In genomic region chr12:65035839-65036189, GRCm38 (mm10) we compare ENCODE assay signal across 8 mouse cellular contexts. TPM values are rescaled to one million over a fixed set of nuclear protein-coding genes. Genes with fewer than 3 reads are reported as not detected.
DNase-seq lines count a peak whose midpoint lies in the region; ATAC-seq and TF ChIP-seq lines count a peak whose summit lies in the region.

No protein-coding gene starts in this region.

- peak overlapping the region; percentile 55 for H3K4me2 ChIP-seq in neural tube, embryonic 14.5 days (ENCODE audit: low read depth, low read length)

- intact Hi-C loops in left cerebral cortex, postnatal 4 days (cut with DNase I): no loop called here

- DNase-seq in liver, adult 2 months (ENCODE audit: extremely low read depth, low read depth, low spot score): no peak
- no peak for DNase-seq in liver
- no peak for DNase-seq in limb, embryonic 10.5 days (ENCODE audit: low spot score)
- no peak for DNase-seq in left cerebral cortex, postnatal 4 days
- DNase-seq in cerebellum, adult 11-12 months: no peak
- DNase-seq in embryo, embryonic 9.5 days (ENCODE audit: extremely low spot score): no peak

- H3K4me3 ChIP-seq in liver, adult 2 months (ENCODE audit: insufficient read depth, low read depth, low read length): peak overlapping the region; percentile 99
- H3K4me3 ChIP-seq in embryonic fibroblast, embryonic 13.5 days (ENCODE audit: insufficient read depth, low read length): no peak overlapping the region
- peak overlapping the region; percentile 92 for H3K4me3 ChIP-seq in limb, embryonic 10.5 days
- H3K4me3 ChIP-seq in neural tube, embryonic 14.5 days (ENCODE audit: low read depth, low read length): peak overlapping the region; percentile 98

- H3K36me3 ChIP-seq in liver, adult 2 months (ENCODE audit: control insufficient read depth, insufficient read depth, low read length): no peaks in the 10 kb centered on the region
- peaks cover 16% of the 10 kb centered on the region for H3K36me3 ChIP-seq in limb, embryonic 10.5 days
- H3K36me3 ChIP-seq in neural tube, embryonic 14.5 days (ENCODE audit: control insufficient read depth, insufficient read depth, low read length): no peaks in the 10 kb centered on the region

- no peak for ATAC-seq in neural tube, embryonic 14.5 days (ENCODE audit: low read depth)

- no peak overlapping the region for H3K9ac ChIP-seq in liver, adult 2 months (ENCODE audit: low read depth, low read length)
- peak overlapping the region; percentile 91; the same call in 1 of the 2 replicates for H3K9ac ChIP-seq in neural tube, embryonic 14.5 days (replicated peaks; ENCODE audit: low read depth, low read length)

- 48% methylated on average over 8 of the region's 8 CpGs for WGBS in liver, adult 2 months
- WGBS in limb, embryonic 10.5 days: 53% methylated on average over 8 of the region's 8 CpGs
- WGBS in neural tube, embryonic 14.5 days: 47% methylated on average over 8 of the region's 8 CpGs

- peaks cover 16% of the 10 kb centered on the region; the same call in 1 of the 2 replicates for H3K79me2 ChIP-seq in liver, adult 2 months (ENCODE audit: control insufficient read depth, insufficient read depth, low read length)

- no peak for TF ChIP-seq POLR2A in liver, adult 2 months (IDR thresholded peaks at IDR 0.05; ENCODE audit: extremely low read depth, insufficient read depth, low read length)
- TF ChIP-seq POLR2A in embryonic fibroblast, embryonic 13.5 days (IDR thresholded peaks at IDR 0.05; ENCODE audit: low read depth, low read length): no peak

- no peaks in the 10 kb centered on the region for H3K27me3 ChIP-seq in liver, adult 2 months (ENCODE audit: control insufficient read depth, insufficient read depth, low read length)
- H3K27me3 ChIP-seq in limb, embryonic 10.5 days (ENCODE audit: low read depth, poor library complexity, severe bottlenecking): no peaks in the 10 kb centered on the region
- no peaks in the 10 kb centered on the region for H3K27me3 ChIP-seq in neural tube, embryonic 14.5 days (ENCODE audit: control insufficient read depth, insufficient read depth, low read length)

- TF ChIP-seq CTCF in liver, adult 2 months (IDR thresholded peaks at IDR 0.05; ENCODE audit: low read depth, low read length): no peak
- TF ChIP-seq CTCF in embryonic fibroblast, embryonic 13.5 days (IDR thresholded peaks at IDR 0.05; ENCODE audit: borderline replicate concordance, insufficient read depth, low read length): no peak

- H3K27ac ChIP-seq in liver, adult 2 months (replicated peaks; ENCODE audit: insufficient read depth, low read depth, low read length): no peak overlapping the region
- H3K27ac ChIP-seq in embryonic fibroblast, embryonic 13.5 days (ENCODE audit: insufficient read depth, low read length): peak overlapping the region; percentile 59; the same call in 1 of the 2 replicates
- H3K27ac ChIP-seq in limb, embryonic 10.5 days: peak overlapping the region; percentile 97
- H3K27ac ChIP-seq in neural tube, embryonic 14.5 days (ENCODE audit: low read depth, low read length): no peak overlapping the region

- no peaks in the 10 kb centered on the region for H3K9me3 ChIP-seq in limb, embryonic 10.5 days (replicated peaks)
- no peaks in the 10 kb centered on the region for H3K9me3 ChIP-seq in neural tube, embryonic 14.5 days (ENCODE audit: control insufficient read depth, low read length)

- peaks cover 11% of the 10 kb centered on the region for H3K4me1 ChIP-seq in liver, adult 2 months (ENCODE audit: control insufficient read depth, insufficient read depth, low read length)
- H3K4me1 ChIP-seq in embryonic fibroblast, embryonic 13.5 days (ENCODE audit: control insufficient read depth, insufficient read depth, low read length): peaks cover 6% of the 10 kb centered on the region
- H3K4me1 ChIP-seq in limb, embryonic 10.5 days: peaks cover 11% of the 10 kb centered on the region; the same call in 1 of the 2 replicates
- H3K4me1 ChIP-seq in neural tube, embryonic 14.5 days (ENCODE audit: control insufficient read depth, insufficient read depth, low read length): peaks cover 21% of the 10 kb centered on the region

RNA-seq across cellular contexts. Expression of gene Prpf39, which starts 0.3 kb away (rescaled TPM):
- total RNA-seq in liver, adult 2 months (2014; rRNA removed): 26.5 and 26.7 TPM in 2 replicates
- 2.5 and 3.8 TPM in 2 replicates for polyA plus RNA-seq in liver, adult 2 months (2012; rRNA removed)
- 55.9 and 61.0 TPM in 2 replicates for polyA plus RNA-seq in embryonic fibroblast, embryonic 13.5 days (2011; ENCODE audit: insufficient read length, low read depth, missing spikeins)
- 55.4 and 69.3 TPM in 2 replicates for polyA plus RNA-seq in limb, embryonic 10.5 days (2016; fragmentation: Nextera tagmentation; extraction: Ambion mirVana)
- 61.3 and 64.4 TPM in 2 replicates for polyA plus RNA-seq in neural tube, embryonic 14.5 days (2014; fragmentation: Nextera tagmentation; extraction: Ambion mirVana)
- 10 to 100 TPM; 60.2 to 62.9 TPM for total RNA-seq in left cerebral cortex, postnatal 4 days (2021)

RNA-seq across cellular contexts. Expression of gene Fkbp3, which starts 38.0 kb away (rescaled TPM):
- 30.6 and 41.1 TPM in 2 replicates for total RNA-seq in liver, adult 2 months (2014; rRNA removed)
- polyA plus RNA-seq in liver, adult 2 months (2012; rRNA removed): 20.6 and 25.2 TPM in 2 replicates
- 181 and 187 TPM in 2 replicates for polyA plus RNA-seq in embryonic fibroblast, embryonic 13.5 days (2011; ENCODE audit: insufficient read length, low read depth, missing spikeins)
- 645 and 699 TPM in 2 replicates for polyA plus RNA-seq in limb, embryonic 10.5 days (2016; fragmentation: Nextera tagmentation; extraction: Ambion mirVana)
- 397 and 407 TPM in 2 replicates for polyA plus RNA-seq in neural tube, embryonic 14.5 days (2014; fragmentation: Nextera tagmentation; extraction: Ambion mirVana)
- 100 to 1,000 TPM; 168 to 186 TPM for total RNA-seq in left cerebral cortex, postnatal 4 days (2021)

RNA-seq across cellular contexts. Expression of gene Fancm, which starts 39.6 kb away (rescaled TPM):
- total RNA-seq in liver, adult 2 months (2014; rRNA removed): 3.4 and 3.8 TPM in 2 replicates
- polyA plus RNA-seq in liver, adult 2 months (2012; rRNA removed): 0.65 and 0.70 TPM in 2 replicates
- 9.2 and 12.7 TPM in 2 replicates for polyA plus RNA-seq in embryonic fibroblast, embryonic 13.5 days (2011; ENCODE audit: insufficient read length, low read depth, missing spikeins)
- 16.9 and 17.8 TPM in 2 replicates for polyA plus RNA-seq in limb, embryonic 10.5 days (2016; fragmentation: Nextera tagmentation; extraction: Ambion mirVana)
- polyA plus RNA-seq in neural tube, embryonic 14.5 days (2014; fragmentation: Nextera tagmentation; extraction: Ambion mirVana): 9.3 and 11.4 TPM in 2 replicates
- 10 to 100 TPM; 13.0 to 18.6 TPM for total RNA-seq in left cerebral cortex, postnatal 4 days (2021)

Comparison
In these comparisons a context has a peak if more than half of its experiments do, and no peak if none do; other contexts are left out.
1. H3K27ac ChIP-seq: peak in embryonic fibroblast, embryonic 13.5 days (single experiment) and limb, embryonic 10.5 days (single experiment); none in liver, adult 2 months (single experiment) and neural tube, embryonic 14.5 days (single experiment).
2. RNA of gene Prpf39, which starts 0.3 kb away (polyA plus RNA-seq): 55.4 to 69.3 TPM in limb, embryonic 10.5 days, 61.3 to 64.4 TPM in neural tube, embryonic 14.5 days and 55.9 to 61.0 TPM in embryonic fibroblast, embryonic 13.5 days; 2.5 to 3.8 TPM in liver, adult 2 months; every median in the first group is over 10 times any median in the second.